Mouse (Mus musculus) neutrophil, adult 5-6 weeks (primary cell): ENCODE measurements around the gene Med25. TPM values are rescaled to one million over a fixed set of nuclear protein-coding genes. Genes with fewer than 3 reads are reported as not detected.

Experiments used
- ATAC-seq: fragments of 151-379, 151-347 bp; 2 replicates; pipeline ENCODE4 v1.8.0; 2017; ENCODE audit warnings: mild to moderate bottlenecking, moderate TSS enrichment; ENCODE audit not compliant: insufficient number of reproducible peaks, poor library complexity, low FRiP score, severe bottlenecking; ENCODE audit errors: extremely low read depth
- total RNA-seq: library from RNA; stranded (forward); fragments of 200-1000 nt; gene quantifications from 2 replicates; pipeline ENCODE4 v1.2.3, GENCODE M21; 2017

Gene Med25
- total RNA-seq: 23.5 and 26.8 TPM in 2 replicates

DNA sequence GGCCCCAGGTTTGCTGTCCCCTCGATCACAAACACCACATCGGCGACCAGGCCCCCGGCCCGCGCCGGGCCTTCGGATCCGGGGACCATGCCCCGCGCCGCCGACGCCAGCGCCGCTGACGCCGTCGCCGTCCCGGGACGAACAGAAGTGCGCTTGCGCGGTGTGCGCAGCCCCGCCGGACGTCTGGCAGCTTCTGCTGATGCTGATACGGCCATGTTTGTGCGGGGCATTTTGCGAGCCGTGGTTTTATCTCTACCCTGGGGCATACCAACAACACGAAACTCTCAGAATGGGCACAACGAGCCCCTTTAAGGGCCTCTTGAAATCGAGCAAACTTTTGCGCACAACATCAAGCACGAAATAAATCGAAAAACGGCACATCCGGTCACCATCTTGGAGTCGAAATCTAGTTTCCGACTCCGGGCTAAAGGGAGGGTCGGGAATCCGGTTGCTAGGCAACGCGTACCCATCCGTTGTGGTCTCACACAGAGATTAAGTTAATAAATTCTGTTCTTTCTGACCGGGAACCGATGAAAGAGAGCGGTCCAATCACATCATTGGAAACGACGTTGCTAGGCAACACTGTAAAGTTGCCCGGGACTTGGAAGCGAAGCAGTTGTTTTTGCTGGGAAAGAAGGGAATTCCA, at the start of gene Med25:
Med25 (minus strand) TSS at position 437 of the 646 bp plus-strand sequence.
- peak; percentile 43; the same call in 1 of the 2 replicates for ATAC-seq

DNA sequence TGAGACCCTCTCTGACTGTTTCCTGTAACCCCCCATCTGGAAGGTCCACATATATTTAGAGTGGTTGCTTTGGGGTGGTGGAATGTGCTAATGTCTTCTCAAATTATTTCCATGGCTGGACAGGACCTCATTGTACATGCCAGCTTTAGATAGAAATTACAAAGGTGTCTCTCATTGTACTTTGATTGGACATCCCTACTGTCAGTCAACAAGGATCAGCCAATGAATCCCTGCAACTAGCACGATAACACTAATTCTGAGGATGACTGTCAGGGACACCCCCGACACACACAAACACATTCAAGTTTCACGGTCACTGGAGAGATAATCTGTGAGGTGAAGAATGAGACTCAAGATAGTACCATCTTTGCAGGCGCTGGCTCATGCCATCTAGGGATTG, 46.2 kb upstream of the Med25 start:
- no peak for ATAC-seq

DNA sequence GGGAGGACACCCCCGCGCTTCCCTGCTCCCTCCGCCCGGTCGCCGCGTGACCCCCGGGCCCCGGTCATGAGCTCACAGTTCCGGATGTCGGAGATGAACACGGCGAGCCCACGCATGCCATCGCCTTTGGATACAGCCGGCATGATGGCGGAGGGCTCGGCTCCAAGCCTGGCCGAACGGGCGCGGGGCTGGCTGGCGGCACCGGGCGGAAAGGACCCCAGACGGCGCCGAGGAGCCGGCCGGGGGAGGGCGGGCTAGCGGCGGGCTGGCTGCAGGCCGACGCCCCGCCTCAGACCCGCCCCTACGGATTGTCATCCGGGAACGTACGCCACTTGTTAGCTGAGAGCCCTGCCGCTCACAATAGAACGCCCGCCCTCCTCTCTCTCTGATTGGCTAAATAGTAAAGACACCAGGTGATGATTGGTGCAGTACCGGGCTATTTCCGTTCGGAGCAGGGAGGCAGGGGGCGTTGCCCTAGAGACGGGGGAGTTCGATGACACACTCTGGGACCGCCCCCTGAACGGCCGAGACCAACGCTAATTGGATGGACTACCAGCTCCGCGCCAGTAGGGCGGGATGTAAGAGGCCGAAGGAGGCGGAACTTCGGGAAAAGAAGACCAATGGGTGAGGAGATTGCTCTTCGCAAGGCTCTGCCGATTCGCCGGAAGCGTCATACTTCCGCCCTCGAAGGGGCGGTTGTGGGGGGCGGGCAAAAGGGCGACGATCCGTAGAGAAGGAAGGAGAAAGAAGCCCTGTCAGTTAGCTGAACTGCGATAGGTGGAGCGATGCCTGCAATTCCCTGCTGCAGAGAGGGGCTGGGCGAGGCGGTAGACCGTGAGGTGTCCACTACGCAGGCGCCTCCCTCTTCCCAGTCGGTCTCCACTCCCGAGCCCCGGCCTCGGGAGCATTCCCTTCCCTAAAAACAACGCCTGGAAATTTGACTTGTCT, 37.0 kb upstream of the Med25 start, which contains the start of gene Ap2a1:
Ap2a1 (minus strand) TSS at position 293 of the 948 bp plus-strand sequence.
- ATAC-seq: peak; percentile 94

DNA sequence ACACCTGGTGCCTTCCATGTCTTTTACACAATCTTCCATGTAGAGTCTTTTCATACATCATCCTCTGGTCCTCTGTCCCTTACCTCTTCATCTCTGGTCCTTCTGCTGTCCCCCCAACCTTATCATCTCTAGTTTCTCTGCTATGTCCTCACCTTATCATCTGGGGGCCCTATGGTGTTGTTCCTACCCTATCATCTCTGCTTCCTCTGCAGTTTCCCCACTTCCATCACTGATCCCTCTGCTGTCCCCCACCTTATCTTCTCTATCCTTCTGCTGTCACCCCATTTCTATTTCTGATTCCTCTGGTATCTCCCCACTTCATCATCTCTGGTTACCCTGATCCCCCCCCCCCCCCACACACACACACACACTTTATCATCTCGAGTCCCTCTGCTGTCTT, 36.1 kb upstream of the Med25 start:
- ATAC-seq: no peak

DNA sequence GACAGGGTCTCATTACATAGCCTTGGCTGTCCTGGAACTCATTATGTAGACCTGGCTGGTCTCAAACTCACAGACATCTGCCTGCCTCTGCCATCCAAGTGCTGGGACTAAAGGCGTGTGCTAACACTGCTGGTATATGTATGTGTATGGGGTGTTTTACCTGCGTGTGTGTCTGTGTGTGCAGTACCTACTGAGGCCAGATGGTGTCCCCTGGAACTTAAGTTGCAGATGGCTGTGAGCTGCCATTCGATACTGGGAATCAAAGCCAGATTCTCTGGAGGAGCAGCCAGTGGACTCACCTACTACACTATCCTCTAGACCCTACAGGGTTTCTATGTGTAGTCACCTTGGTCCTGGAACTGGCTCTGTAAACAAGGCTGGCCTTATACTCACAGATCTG, 33.0 kb upstream of the Med25 start:
- ATAC-seq: no peak

DNA sequence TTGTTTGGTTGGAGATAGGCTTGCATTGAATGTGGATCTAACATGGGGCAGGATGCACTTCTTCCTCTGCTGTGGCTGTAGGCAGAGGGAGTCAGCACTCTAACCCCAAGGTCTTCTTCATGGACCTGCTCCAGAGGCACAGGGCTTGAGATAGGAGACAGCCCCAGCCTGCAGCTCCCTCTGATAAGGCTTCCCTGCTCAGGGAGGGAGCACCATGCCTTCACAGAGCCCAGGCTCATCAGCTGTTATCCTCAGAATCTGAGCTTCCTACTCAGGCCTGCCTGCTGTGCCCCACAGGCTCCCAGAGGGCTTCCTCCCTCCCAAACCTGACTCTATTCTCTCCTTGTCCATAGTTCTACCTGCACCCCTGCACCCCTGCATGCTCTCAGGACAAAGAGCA, 30.0 kb upstream of the Med25 start:
- no peak for ATAC-seq

DNA sequence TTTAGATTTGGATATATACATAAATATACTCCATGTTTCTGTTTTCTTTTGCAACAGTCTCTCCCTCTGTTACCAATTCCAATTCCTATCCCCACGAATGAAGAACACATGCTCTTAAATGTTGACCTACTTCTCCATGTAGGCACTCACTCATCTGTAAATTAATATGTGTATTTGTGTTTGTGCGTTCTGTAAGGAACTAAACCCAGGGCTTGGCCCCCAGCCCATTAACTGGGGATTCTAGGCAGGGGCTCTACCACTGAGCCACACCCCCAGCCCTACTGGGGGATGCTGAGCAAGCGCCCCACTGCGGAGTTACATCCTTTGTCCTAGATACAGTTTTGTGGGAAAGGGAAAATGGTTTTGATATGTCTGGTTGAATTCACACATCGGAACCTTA, 26.6 kb upstream of the Med25 start:
- no peak for ATAC-seq

DNA sequence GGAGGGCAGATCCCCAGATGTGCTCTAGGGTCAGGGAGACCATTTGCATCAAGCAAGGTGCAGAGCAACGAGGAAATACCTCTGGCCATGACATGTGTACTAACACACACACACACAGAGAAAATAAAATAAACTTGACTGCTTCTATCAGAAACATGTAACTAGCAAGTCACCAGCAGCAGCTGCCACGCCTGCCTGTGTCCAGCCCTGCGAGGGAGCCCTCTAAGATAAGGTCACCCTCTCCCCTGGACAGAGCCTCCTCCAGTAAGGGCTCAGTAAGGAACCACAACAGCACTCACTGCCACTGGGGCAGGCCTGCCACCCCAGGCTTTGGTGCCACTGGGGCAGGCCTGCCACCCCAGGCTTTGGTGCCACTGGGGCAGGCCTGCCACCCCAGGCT, 25.7 kb upstream of the Med25 start:
- ATAC-seq: no peak

DNA sequence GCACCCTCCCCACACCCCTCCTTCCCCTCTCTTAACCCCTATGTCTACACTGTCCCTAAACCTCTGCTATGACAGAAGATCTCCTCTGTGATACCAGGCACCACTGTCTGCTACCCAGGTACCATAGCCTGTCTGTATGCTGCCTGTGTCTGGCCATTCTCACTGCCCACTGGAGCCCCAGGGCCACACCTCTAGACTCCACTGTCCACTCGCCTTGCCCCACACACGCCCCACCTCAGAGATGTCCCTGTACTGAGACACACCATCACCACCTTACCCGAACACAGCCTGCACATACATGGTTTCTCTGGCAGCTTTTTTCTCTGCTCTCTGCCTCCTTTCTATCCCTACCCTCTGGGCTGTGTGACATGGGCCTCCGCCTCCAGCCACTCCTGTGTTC, 24.4 kb upstream of the Med25 start:
- ATAC-seq: no peak

DNA sequence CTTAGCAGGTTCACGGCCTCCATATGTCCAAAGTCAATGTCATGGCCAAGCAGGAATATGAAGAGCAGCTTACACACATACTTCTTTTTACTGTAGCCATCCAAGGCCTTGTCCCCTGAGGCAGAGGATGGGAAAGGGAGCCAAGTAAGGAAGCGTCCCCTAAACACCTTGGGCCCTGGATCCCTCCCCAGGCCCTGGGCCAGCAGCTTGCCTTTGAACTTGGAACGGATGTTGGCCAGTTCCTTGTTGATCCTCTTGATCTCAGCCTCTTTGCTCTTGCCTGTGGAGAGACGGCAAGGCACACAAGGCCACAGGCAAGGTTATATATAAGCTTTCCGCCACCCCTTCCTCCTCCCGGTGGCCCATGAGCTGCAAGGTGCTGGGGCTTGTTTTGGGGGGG, 23.7 kb upstream of the Med25 start:
- no peak for ATAC-seq

DNA sequence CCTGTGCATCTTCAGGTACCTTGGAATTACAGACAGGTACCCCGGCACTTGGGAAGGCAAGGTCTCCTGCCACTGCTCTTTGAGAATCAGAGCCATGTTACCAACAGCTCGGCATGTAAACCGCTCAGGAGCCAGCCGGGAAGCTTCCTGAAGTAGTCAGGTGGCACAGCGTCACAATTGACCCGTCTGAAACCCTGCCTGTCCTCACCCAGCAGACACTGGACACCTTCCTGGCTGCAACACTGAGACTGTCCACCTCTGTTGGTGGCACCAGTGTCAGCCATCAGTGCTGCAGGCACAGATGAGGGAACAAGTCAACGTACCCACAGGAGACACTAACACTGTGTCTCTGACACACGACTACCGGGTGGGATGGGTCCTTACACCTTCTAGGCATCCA, 22.8 kb upstream of the Med25 start:
- no peak for ATAC-seq

DNA sequence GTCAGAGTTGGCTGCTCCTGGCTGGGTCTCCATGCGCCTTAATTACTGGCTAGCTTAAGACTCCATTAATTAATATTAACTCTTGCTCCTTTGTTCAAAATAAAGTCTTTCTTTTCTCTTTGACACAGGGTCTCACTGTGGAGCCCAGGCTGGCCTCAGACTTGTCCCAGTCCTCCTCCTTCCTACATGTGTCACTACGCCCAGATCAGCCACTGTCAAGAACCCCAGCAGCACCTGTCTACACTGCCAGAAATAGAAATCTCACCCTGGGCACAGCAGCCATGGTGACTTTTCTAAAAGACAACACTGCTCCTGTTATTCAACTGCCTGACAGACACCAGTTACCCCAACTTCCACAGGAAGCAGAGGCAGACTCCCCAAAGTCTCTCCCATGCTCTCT, 21.9 kb upstream of the Med25 start:
- no peak for ATAC-seq

DNA sequence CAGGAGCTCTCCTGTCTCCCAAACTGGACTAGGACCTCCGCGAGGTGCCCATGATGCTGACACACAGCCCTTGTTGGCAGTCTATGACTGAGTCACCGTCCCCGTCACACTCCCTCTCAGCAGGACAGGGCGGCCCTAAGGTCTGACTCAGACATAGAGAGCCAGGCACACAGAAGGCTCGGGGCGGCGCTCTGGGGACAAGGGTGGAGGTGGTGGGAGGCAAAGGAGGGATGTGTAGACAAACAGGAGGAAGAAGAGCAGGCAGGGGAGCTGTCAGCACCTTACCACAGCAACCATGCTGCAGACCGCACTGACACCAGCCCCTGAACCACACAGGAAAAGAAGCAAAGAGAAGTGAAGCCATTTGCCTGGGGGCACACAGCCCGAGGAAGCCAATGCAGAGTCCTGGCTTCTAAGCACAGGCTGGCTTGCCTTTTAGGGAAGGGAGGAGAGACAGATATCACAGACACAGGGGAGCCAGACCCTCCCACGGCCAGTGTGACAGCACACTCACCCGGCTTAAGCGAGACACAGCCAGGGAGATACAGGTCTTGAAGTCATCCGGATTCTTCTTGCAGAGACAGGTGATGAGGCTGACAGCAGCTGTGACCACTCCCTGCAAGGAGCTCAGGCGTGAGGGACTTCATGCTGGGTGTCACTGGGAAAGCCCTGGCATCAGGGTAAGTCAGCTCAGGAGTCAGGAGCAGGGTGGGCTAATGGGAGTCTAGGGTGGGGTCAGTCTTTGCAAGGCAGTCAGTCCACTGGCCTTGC, 16.4 kb upstream of the Med25 start:
- no peak for ATAC-seq

DNA sequence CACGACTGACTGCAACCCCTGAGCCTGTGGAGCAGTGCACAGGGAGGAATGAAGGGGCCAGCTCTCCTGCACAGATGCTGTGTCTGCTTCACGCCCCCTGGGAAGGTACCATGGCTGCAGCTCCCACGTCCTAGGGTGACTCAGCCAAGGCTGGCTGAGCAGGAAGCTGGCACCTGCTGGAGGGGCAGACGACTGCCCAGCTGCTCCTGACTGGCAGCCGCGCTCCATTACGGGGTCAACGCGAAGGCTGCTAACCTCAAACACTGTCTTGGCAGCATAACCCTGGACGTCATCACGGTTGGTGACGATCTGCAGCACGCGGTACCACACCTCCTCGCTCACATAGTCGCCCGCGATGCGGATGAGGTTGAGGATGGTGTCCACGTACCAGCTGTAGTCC, 12.9 kb upstream of the Med25 start:
- ATAC-seq: no peak

DNA sequence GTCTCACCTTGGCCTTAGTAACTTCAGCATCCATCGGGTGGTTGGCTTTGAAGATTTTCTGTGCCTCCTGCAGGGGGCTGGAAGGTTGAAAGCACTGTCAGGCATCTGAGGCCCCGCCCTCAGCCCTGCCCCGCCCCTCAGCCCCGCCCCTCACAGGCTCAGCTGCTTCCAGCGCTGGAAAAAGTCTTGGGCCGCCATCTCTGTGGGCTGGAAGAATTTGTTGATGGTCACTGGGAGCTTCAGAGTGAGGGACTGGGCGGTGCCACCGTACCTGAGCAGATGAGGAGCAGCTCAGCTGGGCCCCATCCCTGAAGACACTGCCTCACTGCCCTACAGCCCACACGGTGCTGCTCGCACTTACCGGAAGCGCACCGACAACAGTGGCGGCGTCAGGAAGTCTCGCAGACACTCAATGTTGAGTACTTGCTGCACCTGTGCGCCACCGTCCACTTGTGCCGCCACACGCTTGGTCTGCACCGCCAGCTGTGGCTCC, 8.8 kb upstream of the Med25 start:
- ATAC-seq: peak; percentile 55

DNA sequence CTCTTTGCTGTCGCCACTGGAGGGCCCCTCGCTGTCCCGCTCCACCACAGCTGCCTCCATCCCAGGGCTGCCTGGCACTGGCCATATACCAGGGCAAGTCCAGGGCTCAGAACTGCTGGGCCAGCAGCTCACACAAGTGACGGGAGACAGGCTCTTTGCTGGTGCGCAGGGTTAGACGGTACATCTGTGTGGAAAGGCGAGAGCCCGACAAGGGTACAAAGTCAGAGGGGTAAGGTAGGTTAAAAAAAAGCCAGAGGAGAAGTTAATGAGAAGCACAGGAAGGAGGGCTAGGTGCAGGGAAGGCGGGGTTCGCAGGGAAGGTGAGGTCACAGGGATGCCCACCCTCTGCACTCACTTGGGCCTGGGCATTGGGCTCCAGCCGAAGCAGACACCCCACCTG, 8.1 kb upstream of the Med25 start:
- ATAC-seq: no peak

DNA sequence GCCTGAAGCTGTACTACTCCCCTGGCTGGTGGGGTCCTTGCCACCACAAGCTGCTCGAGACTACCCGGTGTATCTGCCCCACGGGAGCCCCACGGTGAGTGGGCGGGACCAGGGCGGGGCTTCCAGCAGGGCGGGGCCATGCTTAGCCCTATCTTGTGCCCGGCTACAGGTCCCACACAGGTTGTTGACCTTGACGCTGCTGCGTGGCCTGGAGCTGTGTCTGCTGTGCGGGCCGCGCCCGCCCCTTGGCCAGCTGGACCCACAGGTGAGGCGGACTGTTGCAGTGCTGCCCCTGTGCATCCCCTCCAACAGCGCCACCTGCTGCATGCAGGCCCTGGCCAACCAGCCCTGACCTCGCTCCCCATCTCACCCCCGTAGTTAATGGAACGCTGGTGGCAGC, 6.1 kb upstream of the Med25 start:
- ATAC-seq: no peak

DNA sequence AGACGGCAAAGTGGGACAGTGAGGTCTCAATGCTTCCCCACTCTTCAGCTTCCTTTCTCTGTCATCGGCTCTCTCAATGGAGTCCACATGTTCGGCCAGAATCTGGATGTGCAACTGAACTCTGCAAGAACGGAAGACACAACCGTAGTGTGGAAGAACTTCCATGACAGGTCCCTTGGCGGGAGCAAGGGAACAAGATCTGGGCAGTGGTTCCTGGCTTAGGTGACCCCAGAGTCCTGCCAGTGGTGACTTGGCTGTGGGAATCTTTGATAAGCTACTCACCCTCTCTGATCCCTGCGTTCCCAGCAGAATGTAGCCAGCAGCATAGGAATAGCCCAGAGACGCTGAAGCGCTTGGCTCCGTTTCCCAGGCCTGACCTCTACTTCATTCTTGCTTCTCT, 4.0 kb upstream of the Med25 start:
- ATAC-seq: no peak

DNA sequence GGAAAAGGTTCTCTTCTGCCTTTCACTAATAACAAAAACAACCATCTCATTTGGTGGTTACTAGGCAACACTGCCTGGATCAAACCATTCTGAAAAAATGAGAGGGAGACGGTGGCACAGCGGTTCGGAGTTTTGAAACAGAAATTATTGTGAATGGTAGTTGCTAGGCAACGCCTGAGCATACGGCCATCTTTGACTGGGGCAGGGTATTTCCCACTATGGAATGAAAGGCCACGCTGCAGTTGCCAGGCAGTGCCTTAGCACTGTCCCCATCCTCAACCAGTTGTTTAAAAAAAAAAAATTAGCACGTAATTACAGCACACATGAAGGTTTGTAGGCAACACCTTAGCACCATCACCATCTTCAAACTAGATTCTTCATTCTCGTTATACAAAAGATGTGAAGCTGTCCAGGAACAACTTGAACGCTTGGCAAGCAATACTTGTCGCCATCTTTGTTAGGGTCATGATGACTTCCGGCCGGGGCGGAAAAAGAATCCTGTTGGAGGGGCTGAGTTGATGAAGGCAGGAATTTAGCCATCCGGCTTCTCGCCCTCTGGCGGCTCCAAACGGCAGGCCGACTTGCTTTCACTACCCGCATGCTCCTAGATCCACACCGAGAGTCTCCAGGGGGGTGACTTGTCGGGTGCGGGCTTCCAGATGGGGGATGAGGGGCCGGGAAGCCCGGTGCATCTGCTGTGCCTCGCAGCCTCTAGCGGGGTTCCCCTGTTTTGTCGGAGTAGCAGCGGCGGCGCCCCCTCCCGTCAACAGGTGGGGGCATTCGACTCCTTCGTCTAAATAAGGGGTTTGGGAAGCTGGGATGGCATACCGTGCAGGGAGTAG, 3.3 kb upstream of the Med25 start, which contains the start of gene Fuz:
Fuz (plus strand) TSS at position 487 of the 842 bp plus-strand sequence.
- ATAC-seq: peak; percentile 70
